Mouse (Mus musculus) kidney, adult 2 months (tissue): Measurements from ENCODE around the gene Muc20.

Experiments
- CTCF ChIP-seq: fragments of 200-500 bp; conservative IDR thresholded peaks from 2 replicates; pipeline ENCODE4 v1.5.1; 2011; ENCODE audit warnings: low read depth, mild to moderate bottlenecking, control low read depth, low read length, moderate library complexity, mixed read lengths; ENCODE audit not compliant: insufficient read depth, insufficient read length
- POLR2A ChIP-seq: fragments of 200-500 bp; IDR thresholded peaks from one replicate; pipeline ENCODE4 v1.6.1; 2011; ENCODE audit warnings: low read depth, low read length, control low read depth

GRCm38 (mm10) chr16:32745852-32746251 is 51.4 kb downstream of the Muc20 start:
- TF ChIP-seq POLR2A (no peak), CTCF (no peak)
